Mouse (Mus musculus) layer of hippocampus, adult 11-12 months (tissue): ENCODE measurements around the gene Gapdhs.
"Not testable (repeated sequence)": the region's sequence is repeated elsewhere in the genome, so short reads cannot be mapped to it uniquely, and the experiment has no call there.

ENCODE experiments used
- DNase-seq: peaks from one replicate; pipeline ENCODE4 v3.0.0; 2022; ENCODE audit warnings: low spot score

The Gapdhs gene

GRCm38 (mm10) chr7:30744022-30744598, 629 bp upstream of the Gapdhs start:
- no peak for DNase-seq

- not testable (repeated sequence) for DNase-seq
Observed at GRCm38 (mm10) chr7:30742570-30742969, 911 bp downstream of the Gapdhs start.

GRCm38 (mm10) chr7:30736211-30736610, 7.3 kb downstream of the Gapdhs start:
- DNase-seq: no peak

- DNase-seq: not testable (repeated sequence)
Observed at GRCm38 (mm10) chr7:30730064-30730722, 13.3 kb downstream of the Gapdhs start.

- DNase-seq: peak; percentile 96
Observed at GRCm38 (mm10) chr7:30729396-30730063, 14.0 kb downstream of the Gapdhs start, which contains the start of gene Tmem147. Gene Tmem147, minus strand, starts transcription at chr7:30729540.

- no peak for DNase-seq
Observed at GRCm38 (mm10) chr7:30728739-30729395, 14.6 kb downstream of the Gapdhs start.

- no peak for DNase-seq
Observed at GRCm38 (mm10) chr7:30728214-30728613, 15.3 kb downstream of the Gapdhs start.

GRCm38 (mm10) chr7:30723274-30723953, 20.1 kb downstream of the Gapdhs start:
- DNase-seq: no peak

GRCm38 (mm10) chr7:30721286-30721685, 22.2 kb downstream of the Gapdhs start:
- no peak for DNase-seq

GRCm38 (mm10) chr7:30719669-30720068, 23.8 kb downstream of the Gapdhs start:
- no peak for DNase-seq

GRCm38 (mm10) chr7:30717716-30718046, 25.8 kb downstream of the Gapdhs start:
- DNase-seq: no peak

- DNase-seq: peak; percentile 49
Observed at GRCm38 (mm10) chr7:30717006-30717715, 26.3 kb downstream of the Gapdhs start.

GRCm38 (mm10) chr7:30711942-30712341, 31.5 kb downstream of the Gapdhs start, which contains the start of gene Atp4a:
Gene Atp4a, plus strand, starts transcription at chr7:30712209.
- no peak for DNase-seq

GRCm38 (mm10) chr7:30707441-30707840, 36.0 kb downstream of the Gapdhs start:
- DNase-seq: no peak

- no peak for DNase-seq
Observed at GRCm38 (mm10) chr7:30706214-30706882, 37.1 kb downstream of the Gapdhs start.

GRCm38 (mm10) chr7:30698589-30698988, 44.9 kb downstream of the Gapdhs start, which contains the start of gene 2200002J24Rik:
Gene 2200002J24Rik, plus strand, starts transcription at chr7:30698926.
- DNase-seq: no peak

GRCm38 (mm10) chr7:30698101-30698500, 45.4 kb downstream of the Gapdhs start:
- no peak for DNase-seq

GRCm38 (mm10) chr7:30688325-30688724, 55.2 kb downstream of the Gapdhs start:
- no peak for DNase-seq

- no peak for DNase-seq
Observed at GRCm38 (mm10) chr7:30683425-30683824, 60.1 kb downstream of the Gapdhs start.

GRCm38 (mm10) chr7:30681897-30682296, 61.6 kb downstream of the Gapdhs start:
- no peak for DNase-seq
